Mouse (Mus musculus) kidney, adult 11 months (tissue): ENCODE results near the gene Syt7.
A peak's percentile ranks its signal among the peaks of the same experiment; 100 is the strongest.

ENCODE experiments used
- DNase-seq: peaks from one replicate; pipeline ENCODE4 v3.0.0; 2022

The Syt7 gene

DNA sequence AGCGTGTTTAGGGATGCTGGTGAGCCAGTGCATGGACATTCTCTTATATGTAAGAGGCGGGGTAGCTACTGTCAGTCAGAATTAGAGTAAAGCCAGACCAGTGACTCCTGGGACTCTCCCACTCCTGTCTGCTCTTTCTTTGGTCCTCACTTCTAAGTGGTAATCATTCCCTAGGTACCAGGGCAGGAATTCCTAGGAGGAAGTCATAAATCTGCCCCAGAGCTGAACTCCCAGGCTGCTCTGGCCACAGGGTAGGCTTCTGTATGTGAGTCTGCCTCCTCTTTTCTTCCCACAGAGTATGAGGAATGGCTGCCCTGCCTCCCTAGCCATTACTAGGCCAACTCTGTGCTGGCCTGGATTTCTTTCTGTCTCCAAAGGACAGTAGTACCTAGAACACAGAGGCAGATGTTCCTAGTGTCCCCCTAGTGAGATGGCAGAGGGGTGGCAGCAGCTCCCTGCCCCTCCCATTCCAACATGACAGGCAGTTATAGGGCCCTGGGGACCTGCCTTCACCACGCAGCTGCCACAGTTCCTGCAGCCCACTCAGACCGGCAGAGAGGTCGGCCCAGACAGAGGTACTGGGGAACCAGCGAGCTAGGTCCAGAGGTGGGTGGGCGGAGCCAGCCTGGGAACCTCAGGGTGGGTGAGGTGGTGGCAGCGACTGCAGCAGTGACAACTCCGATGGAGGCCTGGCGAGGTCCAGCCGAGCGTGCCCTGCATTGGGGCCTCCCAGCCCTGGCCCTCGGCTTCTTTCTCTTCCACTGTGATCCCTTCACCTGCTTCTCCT lies 36.8 kb downstream of the Syt7 start:
- DNase-seq, result no peak

DNA sequence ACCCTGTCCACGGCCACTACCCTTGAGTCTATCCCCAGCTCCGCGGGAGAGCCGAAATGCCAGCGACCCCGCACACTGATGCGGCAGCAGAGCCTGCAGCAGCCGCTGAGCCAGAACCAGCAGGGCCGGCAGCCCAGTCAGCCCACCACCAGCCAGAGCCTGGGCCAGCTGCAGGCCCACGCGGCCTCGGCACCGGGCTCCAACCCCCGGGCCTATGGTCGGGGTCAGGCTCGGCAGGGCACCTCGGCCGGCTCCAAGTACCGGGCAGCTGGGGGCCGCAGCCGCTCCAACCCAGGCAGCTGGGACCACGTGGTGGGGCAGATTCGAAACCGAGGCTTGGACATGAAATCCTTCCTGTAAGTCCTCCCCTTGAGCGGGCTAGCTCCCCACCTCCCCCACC lies 37.4 kb downstream of the Syt7 start:
- DNase-seq, result no peak

DNA sequence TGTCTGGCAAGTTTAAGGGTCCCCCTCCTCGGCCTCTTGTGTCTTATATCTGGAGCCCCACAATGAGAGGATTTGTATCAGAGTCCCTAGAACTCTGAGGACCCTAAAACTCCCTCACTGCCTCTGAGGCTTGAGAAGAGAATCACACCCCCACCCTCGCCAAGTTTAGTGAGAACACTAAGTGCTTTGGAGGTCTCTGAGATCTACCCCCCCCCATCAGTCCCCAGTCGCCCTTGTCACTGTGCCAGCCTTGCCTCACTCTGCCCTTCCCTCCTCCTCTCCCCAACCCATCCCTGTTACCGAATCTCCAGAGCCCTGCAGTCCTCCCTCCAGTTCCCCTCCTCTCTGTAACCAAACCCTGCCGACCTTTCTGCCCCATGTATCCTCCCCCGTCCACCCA lies 37.9 kb downstream of the Syt7 start:
- DNase-seq, result no peak

DNA sequence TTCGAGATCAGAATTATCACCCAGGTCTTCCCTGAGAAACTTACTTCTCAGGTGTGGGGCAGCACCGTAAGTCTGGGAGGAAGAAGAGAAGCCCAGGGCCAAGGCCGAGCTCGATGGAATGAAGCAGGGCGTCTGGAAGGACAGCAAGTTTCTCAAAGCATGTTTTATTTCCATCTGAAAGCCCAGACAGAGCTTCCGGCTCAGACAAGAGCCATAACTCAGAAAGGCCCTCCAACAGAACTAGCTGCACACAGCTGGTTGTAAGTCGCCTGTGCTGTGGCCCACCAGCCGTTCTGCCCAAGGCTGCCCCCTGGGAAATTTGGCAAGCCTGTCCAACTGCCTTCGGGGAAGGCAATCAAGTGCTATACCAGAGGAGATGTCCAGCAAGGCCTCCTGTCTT lies 38.5 kb downstream of the Syt7 start:
- no peak for DNase-seq

DNA sequence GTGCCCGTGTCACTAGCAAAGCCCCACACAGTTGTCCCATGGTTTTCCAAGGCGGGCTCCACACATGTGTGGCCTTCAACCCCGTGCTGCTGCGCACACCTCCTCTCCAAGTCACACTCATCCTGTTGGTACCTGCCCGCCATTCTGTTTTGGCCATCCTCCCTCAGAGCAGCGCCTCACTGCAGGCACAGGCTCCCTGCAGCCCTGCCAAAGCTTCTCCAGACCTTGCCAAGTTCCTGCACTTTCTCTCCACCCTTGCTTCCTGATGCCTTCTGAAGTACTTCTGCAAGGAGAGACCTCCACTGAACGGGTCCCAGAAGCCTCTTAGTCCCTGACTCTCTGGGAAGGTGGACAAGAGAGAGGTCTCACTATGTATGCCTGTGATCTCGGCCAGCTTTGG lies 40.5 kb downstream of the Syt7 start:
- DNase-seq, result no peak

DNA sequence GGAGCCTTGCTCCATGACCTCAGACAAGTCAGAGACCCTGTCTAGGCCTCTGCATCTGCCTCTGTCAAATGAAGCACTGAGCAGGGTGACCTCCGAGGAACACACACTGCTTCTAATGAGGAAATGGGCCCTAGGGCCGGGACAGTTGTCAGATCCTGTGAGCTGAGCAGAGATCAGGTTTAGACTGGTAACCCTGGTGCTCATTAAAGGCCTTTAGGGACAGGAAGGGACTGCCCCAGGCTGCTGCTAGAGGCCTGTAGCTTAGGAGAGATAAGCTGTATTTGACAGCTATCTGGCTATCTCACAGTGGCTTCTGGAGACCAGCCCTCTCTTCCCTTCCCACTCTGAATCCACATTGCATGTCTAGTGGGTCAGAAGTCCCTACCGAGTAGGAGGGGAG lies 42.5 kb downstream of the Syt7 start:
- no peak for DNase-seq

DNA sequence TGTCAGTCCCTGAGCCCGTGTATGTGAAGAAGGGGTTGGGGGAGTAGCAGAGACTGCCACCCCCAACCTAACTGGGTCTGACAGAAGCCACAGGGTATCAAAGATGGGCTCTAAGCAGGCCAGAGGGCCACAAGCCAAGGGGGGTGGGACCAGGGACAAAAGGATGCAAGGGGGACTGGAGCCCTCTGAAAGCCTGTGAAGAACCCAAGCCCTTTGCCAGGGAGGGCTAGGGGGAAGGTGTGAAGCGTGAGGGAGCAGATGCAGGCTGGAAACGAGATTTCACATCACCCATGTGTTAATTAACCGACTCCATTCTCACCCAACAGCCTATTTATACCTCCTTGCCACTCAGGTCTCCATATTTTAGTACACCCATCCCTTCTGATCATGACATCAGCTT lies 43.0 kb downstream of the Syt7 start:
- no peak for DNase-seq

DNA sequence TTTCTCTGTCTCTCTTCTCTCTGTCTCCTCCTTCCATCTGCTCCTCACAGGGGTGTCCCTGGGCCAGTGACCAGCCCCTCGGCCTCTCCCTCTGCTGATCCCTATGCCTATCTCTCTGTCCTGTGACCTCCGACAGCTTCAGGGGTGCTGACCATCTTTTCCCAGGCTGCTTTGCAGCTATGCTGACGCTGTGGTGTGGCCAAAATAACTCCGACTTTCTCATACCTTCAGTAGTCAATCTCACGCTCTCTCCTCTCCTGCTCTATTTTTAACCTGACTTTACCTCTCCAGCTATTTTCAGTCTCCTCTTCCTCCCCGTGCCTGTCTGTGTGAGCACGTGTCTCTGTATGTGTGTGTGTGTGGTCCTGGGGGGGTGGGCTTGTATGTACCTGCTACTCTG lies 44.3 kb downstream of the Syt7 start:
- no peak for DNase-seq

DNA sequence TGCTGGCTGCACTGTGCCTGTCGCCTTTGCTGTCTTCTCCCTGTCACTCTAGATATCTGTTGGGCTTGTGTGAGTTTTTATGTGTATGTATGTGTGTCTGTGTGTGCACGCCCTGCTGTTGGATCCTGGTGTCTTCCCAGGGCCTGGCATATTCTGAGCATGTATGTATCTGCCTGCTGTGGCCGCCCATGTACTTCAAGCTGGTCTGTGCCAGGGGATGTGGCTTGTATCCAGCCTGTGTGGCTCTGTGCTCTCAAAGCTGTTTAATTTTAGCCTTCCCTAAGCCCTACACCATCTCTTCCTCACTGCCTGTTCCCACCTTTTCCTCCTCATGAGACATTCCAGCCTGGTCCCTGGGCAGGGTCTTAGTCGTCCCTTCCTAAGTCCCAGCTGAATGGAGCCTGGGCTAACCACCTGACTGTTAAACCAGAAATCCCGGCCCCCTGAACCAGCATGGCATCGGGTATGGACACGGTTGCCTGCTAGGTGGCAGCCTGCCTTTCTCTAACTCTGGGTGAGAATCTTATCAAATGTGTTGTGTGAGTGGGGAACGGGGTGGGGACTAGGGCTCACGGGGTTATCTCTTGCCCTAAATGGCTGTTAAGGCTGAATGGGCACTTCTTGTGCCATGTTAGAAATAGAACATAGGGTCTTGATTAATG lies 45.1 kb downstream of the Syt7 start:
- no peak for DNase-seq

DNA sequence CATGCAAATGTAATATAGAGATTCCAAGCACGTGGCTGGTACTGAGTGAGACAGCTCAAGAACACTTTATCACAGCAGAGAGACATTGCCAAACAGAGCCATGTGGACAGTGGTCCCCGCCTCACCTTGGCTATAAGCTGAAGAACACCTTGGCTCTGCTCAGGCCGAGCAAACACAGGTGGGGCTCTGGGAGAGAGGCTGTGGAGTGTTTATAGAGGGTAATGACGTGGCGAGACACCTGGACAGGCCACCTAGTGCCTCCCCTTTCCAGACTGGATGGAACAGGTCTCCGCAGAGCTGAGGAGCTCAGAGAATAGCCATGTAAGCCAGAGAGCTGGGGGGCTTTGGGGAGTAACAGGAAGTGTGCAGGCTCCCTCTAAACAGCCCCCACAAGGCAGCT lies 46.0 kb downstream of the Syt7 start:
- no peak for DNase-seq

DNA sequence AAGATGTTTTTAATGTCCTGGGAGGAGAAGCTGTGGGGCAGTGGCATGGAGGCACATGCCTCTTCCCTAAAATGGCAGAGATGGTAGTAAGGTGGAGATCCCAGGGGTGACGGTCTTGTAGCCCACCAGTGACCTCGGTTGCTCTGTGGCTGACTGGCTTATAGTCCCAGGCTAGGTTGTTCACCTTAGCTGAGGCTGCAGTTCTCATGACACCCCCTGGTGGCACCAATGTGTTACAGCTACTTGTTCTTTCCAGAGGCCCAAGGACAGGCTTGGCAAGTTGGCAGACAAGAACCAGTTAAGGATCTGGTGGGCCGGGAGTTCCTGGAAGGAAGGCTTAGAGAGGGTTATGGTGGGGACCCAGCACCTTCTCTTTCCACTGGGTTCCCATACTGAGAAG lies 47.0 kb downstream of the Syt7 start:
- peak; percentile 69 for DNase-seq

DNA sequence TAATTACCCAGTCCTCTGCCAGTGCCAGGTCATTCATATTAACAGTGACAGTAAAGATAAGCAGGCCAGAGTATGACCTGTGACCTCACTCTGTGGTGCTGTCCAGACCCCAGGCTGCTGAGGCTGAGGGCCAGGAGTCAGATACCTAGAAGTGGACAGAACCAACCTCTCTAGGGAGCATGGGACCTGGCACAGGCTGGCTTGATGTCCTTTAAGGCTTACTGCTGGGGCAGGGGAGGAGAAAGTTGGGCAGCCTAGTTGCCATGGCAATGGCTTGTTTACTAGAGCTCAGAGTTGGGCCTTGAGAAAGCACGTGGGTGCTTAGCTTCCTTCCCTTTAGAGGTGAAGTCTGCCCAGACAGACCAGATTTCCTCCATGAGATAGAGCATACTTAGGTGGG lies 47.8 kb downstream of the Syt7 start:
- DNase-seq, result no peak

DNA sequence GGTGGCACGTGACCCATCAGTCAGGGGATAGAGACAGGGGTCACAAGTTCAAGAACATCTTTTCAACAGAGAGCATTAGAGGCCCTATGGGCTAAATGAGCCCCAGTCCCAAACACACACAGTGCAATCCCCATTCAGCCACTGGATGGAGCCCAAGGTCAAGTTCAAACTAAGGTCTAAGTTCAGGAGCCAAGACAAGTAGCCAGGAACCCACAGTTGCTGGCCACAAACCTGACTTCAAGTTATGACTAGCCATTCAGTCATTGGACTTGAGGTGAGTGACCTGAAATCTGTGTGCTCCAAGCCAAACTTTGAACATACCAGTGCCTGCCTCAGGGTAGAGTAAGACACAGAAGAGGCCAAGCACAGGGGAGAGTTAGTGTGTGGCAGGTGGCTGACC lies 48.6 kb downstream of the Syt7 start:
- peak; percentile 26 for DNase-seq

DNA sequence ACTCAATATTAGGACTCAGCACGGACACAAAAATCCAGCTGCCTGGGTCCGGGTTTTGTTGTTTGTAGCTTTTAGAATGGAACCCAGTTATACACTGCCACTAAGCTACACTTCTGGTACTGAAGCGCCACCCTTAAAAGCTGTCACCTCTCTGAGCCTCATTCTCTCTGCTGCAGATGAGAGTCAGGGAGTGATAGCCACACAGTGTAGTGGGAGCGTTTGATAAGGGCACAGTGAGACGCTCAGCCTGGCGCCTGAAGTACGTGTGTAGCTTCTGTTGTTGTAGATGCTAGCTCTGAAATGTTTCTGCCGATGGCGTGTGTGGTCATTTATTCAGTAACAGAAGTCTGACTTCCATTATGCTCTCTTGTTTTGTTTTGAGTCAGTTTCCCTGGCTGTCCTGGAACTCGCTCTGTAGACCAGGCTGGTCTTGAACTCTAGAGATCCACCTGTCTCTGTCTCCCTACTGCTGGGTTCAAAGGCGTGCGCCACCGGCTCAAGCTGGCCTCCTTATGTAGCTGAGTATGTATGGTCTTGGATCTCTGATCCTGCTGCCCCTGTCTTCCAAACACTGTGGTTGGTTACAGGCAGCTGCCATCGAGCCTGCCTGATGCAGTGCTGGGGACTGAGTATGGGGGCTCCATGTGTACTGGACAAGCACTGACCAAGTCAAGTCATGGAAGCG lies 55.9 kb downstream of the Syt7 start:
- no peak for DNase-seq

DNA sequence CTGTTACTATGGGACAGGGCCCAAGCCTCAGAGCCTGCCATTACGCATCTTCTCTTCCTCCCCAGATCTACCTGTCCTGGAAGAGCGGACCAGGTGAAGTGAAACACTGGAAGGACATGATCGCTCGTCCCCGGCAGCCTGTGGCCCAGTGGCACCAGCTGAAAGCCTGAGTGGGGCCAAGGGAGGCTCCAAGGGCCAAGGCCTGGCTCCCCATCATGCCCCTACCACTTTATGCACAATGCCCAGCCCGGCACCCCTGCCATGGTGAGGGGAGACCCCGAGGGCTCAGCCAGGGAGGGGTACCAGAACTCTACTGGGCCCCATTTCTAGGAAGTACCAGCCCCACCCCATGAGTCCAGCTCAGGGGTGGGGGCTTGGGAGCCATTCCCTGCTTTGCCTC lies 59.4 kb downstream of the Syt7 start:
- no peak for DNase-seq

DNA sequence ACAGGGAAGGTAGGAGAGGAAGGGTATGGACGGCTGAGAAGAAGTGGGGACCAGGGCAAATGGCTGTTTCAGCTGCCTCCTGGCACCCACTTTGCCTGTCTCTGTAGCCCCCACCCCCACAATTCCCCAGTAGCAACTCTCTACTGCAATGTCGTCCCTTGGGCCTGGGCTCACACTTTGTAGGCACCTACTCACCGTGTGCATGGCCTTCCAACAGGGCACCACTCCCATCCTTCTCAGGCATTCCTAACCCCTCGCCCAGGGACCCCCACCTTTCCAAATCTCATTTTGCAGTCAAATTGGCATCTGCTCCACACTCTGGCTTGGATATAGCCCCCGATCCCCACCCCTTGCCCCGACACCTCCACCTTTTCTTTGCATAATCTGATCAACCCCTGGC lies 60.3 kb downstream of the Syt7 start:
- DNase-seq, result no peak

DNA sequence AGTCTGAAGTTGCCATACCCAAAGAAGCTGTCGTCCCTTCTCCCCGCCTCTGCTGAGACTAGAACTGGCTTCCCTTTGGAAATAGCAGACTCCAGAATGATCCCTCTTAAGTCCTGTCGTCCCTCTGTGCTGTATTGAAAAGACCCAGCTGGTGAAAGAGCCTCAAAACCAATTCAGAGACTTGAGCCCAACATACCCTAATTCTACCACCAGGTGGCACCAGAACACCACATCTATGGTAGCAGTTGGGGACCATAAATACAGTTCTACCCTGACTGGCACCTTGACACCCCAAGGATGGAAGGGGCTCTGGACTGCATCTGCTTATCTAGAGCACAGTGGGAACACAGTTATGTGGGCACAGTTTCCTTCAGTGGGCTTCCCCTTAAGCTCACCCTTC lies 60.8 kb downstream of the Syt7 start:
- peak; percentile 45 for DNase-seq

DNA sequence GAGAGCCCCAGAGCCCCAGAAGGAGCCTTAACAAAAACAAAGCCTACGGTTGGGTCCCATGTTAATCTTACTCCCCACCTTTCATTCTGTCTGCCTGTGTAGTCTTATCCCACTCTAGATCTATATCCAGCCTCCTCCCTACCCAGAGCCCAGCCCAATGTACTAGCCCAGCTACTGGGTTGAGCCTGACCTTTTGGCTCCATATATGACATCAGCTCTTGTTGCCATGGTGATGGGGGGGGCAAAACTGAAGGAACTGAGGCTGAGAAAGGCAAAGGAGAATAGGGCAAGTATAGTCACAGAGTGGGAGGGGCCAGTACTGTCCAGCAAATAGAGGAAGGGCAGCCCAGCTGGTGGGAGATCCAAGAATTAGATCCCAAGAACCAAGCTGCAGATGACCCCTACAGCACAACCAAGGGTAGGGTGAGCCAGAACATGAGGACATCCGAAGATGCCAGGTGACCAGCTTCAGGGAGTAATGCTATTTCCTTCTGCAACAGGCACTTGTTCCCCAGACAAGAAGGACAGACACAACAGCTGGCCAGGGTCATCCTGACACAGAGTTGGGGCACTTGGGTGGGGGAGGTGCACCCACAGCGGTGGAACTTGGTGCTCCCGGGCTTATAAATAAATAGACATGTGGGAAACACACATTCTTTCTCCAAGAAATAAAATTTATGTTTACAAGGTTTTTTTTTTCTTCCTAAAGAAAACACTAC lies 66.0 kb downstream of the Syt7 start:
- no peak for DNase-seq

DNA sequence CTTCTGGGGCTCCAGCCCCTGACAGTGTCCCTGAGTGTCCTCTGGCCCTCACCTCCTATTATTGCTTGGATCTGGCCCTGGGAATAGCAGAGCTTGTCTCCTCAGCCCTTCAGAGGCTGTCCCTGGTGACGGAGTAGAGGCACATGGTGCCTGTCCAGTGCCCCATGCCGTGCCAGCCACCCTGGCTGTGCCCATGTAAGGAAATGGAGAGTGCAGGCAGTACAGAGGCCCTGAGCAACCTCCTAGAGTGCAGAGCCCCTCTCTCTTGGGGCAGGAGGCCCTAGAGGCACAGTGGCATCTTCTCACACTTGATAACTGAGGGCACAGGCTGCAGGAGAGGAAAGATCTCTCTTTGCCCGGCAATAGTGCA lies 66.5 kb downstream of the Syt7 start:
- DNase-seq, result no peak

DNA sequence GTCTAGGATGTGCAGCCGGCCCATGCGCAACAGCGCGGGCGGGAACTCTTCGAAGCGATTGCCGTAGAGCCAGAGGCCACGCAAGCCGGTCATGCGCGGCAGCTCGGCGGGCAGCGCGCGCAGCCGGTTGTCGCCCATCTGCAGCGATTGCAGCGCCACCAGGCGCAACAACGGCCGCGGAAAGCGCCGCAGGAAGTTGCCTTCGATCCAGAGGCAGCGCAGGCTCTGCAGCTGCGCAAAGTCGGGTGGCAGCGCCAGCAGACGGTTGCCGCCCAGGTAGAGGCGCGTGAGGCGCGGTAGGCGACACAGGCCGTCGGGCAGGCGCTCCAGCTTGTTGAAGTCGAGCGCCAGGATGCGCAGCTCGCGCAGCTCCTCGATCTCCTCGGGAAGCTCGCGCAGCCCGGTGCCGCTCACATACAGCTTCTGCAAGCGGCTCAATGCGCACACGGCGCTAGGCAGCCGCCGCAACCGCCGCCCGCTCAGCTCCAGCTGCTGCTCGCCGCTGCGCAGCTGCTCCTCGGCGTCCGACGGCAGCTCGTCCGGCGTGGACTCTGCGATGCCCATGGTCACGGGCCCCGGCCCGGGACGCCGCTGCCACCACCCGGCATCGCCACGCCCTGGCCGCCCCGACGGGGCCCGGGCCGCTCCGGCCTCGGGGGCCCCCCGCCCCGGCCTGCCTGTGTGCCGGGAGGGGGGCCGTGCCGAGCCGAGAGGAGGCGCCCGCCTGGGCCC lies 68.0 kb downstream of the Syt7 start, which contains the start of gene Lrrc10b:
TSS of gene Lrrc10b (minus strand) at position 722 of the 732 bp plus-strand sequence.
- DNase-seq, result peak; percentile 23

DNA sequence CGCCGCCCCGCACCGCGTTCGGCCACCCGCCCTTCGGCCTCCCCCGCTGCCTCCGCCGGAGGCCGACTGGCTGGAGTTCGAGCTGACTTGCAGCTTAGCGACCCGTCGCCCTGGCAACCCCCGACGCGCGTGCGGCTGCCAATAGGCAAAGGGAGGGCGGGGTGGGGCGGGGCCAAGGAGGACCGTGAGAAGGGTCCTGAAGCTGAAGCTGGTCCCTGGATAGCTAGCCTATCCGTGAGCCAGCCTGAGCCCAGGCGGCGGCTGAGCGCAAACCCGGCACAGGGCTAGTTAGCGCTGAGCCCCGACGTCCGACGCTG lies 68.6 kb downstream of the Syt7 start:
- DNase-seq, result peak; percentile 15

DNA sequence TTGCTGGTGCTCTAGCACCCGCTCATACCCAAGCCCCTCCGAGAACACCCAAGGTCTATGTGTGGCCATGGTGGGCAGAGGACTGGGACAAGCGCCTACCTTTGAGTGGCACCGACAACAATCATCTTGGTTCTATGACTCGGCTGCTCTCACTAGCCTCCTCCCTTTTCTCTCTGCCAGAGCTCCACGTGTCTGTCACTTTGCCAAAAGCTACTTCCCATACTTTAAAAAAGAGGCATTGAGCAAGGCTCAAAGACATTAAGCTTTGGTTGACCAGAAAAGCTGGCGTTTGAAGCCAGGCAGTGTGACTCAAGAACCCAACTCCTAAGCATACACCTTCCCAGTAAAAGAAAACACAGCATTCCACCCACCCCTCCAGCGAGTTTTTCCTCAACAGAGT lies 69.2 kb downstream of the Syt7 start:
- peak; percentile 28 for DNase-seq

DNA sequence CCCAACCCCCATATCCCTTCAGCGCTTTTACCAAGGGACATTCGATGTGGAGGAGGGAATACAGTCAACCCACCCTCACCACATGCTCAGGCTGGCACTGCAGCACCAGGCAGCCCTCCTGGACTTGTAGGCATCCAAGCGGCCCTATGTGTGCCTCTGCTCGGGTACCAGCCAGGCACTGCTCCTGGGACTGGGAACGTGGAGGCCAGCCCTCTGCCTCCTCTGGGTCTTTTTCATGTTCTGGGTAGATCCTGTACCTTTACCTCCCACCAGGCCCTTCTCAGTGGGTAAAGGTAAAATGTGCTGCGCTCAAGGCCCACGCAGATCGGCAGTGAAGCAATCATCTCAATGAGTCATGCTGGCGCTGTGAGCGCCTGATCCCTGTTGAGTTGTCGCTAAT lies 71.0 kb downstream of the Syt7 start:
- DNase-seq, result no peak
